Mouse (Mus musculus) gastrocnemius, postnatal 10 days (tissue): ENCODE results near the gene Rps6ka5. TPM values are rescaled to one million over a fixed set of nuclear protein-coding genes. Genes with fewer than 3 reads are reported as not detected.

ENCODE experiments used
- DNase-seq: peaks from one replicate; pipeline ENCODE4 v3.0.0; 2021; ENCODE audit warnings: mixed read lengths
- total RNA-seq, 2 experiments: library from RNA; stranded (reverse); gene quantifications; 2 replicates each; pipeline ENCODE4 v1.2.3; 2021

The Rps6ka5 gene
- total RNA-seq, 2 experiments from 2014 or later, result 10.4 to 11.5 TPM

- DNase-seq, result no peak
Measured at GRCm38 (mm10) chr12:100594700-100595099, 132.1 kb downstream of the Rps6ka5 start.

- no peak for DNase-seq
Measured at GRCm38 (mm10) chr12:100586601-100587000, 140.2 kb downstream of the Rps6ka5 start.

GRCm38 (mm10) chr12:100579221-100579620, 147.6 kb downstream of the Rps6ka5 start:
- DNase-seq, result no peak

- no peak for DNase-seq
Measured at GRCm38 (mm10) chr12:100578291-100578690, 148.5 kb downstream of the Rps6ka5 start.

- no peak for DNase-seq
Measured at GRCm38 (mm10) chr12:100575739-100576138, 151.0 kb downstream of the Rps6ka5 start.

GRCm38 (mm10) chr12:100570522-100571072, 156.2 kb downstream of the Rps6ka5 start:
- DNase-seq, result no peak

- no peak for DNase-seq
Measured at GRCm38 (mm10) chr12:100568831-100569230, 158.0 kb downstream of the Rps6ka5 start.

- no peak for DNase-seq
Measured at GRCm38 (mm10) chr12:100568105-100568504, 158.7 kb downstream of the Rps6ka5 start.

GRCm38 (mm10) chr12:100567627-100568026, 159.2 kb downstream of the Rps6ka5 start:
- no peak for DNase-seq

GRCm38 (mm10) chr12:100553675-100554074, 173.1 kb downstream of the Rps6ka5 start:
- DNase-seq, result no peak

- no peak for DNase-seq
Measured at GRCm38 (mm10) chr12:100551972-100552371, 174.8 kb downstream of the Rps6ka5 start.

- no peak for DNase-seq
Measured at GRCm38 (mm10) chr12:100544194-100544567, 182.6 kb downstream of the Rps6ka5 start.

GRCm38 (mm10) chr12:100543437-100544193, 183.2 kb downstream of the Rps6ka5 start:
- no peak for DNase-seq

- no peak for DNase-seq
Measured at GRCm38 (mm10) chr12:100542494-100542893, 184.3 kb downstream of the Rps6ka5 start.

- DNase-seq, result no peak
Measured at GRCm38 (mm10) chr12:100542076-100542475, 184.7 kb downstream of the Rps6ka5 start.

- no peak for DNase-seq
Measured at GRCm38 (mm10) chr12:100539158-100539714, 187.5 kb downstream of the Rps6ka5 start.

- no peak for DNase-seq
Measured at GRCm38 (mm10) chr12:100538445-100539157, 188.2 kb downstream of the Rps6ka5 start.

GRCm38 (mm10) chr12:100537091-100537490, 189.7 kb downstream of the Rps6ka5 start:
- DNase-seq, result no peak

- DNase-seq, result no peak
Measured at GRCm38 (mm10) chr12:100535028-100535427, 191.8 kb downstream of the Rps6ka5 start.

- no peak for DNase-seq
Measured at GRCm38 (mm10) chr12:100534028-100534427, 192.8 kb downstream of the Rps6ka5 start.

GRCm38 (mm10) chr12:100533209-100533608, 193.6 kb downstream of the Rps6ka5 start:
- DNase-seq, result no peak

- DNase-seq, result no peak
Measured at GRCm38 (mm10) chr12:100531740-100532139, 195.0 kb downstream of the Rps6ka5 start.

- DNase-seq, result no peak
Measured at GRCm38 (mm10) chr12:100530871-100531270, 195.9 kb downstream of the Rps6ka5 start.
